Mouse (Mus musculus) midbrain, embryonic 11.5 days (tissue): ENCODE results near the gene Ttc23. TPM values are rescaled to one million over a fixed set of nuclear protein-coding genes. Genes with fewer than 3 reads are reported as not detected.

ENCODE experiments used
- ATAC-seq: fragments of 200-750 bp; cut with Nextera tagmentation; 2 replicates; pipeline ENCODE4 v1.8.0; 2017; ENCODE audit warnings: moderate TSS enrichment, moderate library complexity; ENCODE audit not compliant: low FRiP score
- DNase-seq: peaks from one replicate; pipeline ENCODE4 v3.0.0; 2015; ENCODE audit warnings: low spot score; ENCODE audit errors: missing footprints
- H3K27ac ChIP-seq: fragments of 300-500 bp; sonication (generic); 2 replicates; pipeline ENCODE4 v1.5.1; 2014; ENCODE audit warnings: low read depth, low read length
- H3K27me3 ChIP-seq: fragments of 300-500 bp; sonication (generic); 2 replicates; pipeline ENCODE4 v1.6.1; 2014; ENCODE audit warnings: mild to moderate bottlenecking, low read length, moderate library complexity, mixed read lengths; ENCODE audit not compliant: control insufficient read depth, insufficient read depth
- H3K36me3 ChIP-seq: fragments of 300-500 bp; sonication (generic); 2 replicates; pipeline ENCODE4 v1.6.1; 2014; ENCODE audit warnings: mild to moderate bottlenecking, low read length, moderate library complexity, mixed read lengths; ENCODE audit not compliant: control insufficient read depth, insufficient read depth
- H3K4me1 ChIP-seq: fragments of 300-500 bp; sonication (generic); 2 replicates; pipeline ENCODE4 v1.6.1; 2014; ENCODE audit warnings: low read length; ENCODE audit not compliant: control insufficient read depth, insufficient read depth
- H3K4me2 ChIP-seq: fragments of 300-500 bp; sonication (generic); 2 replicates; pipeline ENCODE4 v1.6.1; 2014; ENCODE audit warnings: mild to moderate bottlenecking, moderate library complexity
- H3K4me3 ChIP-seq: fragments of 300-500 bp; sonication (generic); 2 replicates; pipeline ENCODE4 v1.5.1; 2014; ENCODE audit warnings: low read depth, low read length
- H3K9ac ChIP-seq: fragments of 300-500 bp; sonication (generic); 2 replicates; pipeline ENCODE4 v1.6.1; 2014; ENCODE audit warnings: low read length
- H3K9me3 ChIP-seq: fragments of 300-500 bp; sonication (generic); 2 replicates; pipeline ENCODE4 v1.6.1; 2016; ENCODE audit warnings: low read length; ENCODE audit not compliant: control insufficient read depth
- WGBS: fragments of 180-500 bp; shearing (Covaris S2); extraction: QIAGEN DNeasy Blood & Tissue Kit; methylation state at CpG from one replicate; pipeline ENCODE4 v1.1.7; 2014; 5-methylcytosine and 5-hydroxymethylcytosine counted together
- polyA plus RNA-seq: library from polyadenylated mRNA; unstranded; fragments of >200 nt; fragmentation: Nextera tagmentation; extraction: Ambion mirVana; gene quantifications from 2 replicates; pipeline ENCODE4 v1.2.1, GENCODE M21; 2014

The Ttc23 gene
- polyA plus RNA-seq, 1 experiment from 2014 or later: 36.9 TPM

GRCm38 (mm10) chr7:67776636-67777305 lies 129.6 kb downstream of the Ttc23 start:
- H3K27ac ChIP-seq: no peak overlapping the region
- DNase-seq: peak; percentile 87

GRCm38 (mm10) chr7:67787861-67788260 lies 140.7 kb downstream of the Ttc23 start:
- no peak overlapping the region for H3K27ac ChIP-seq
- no peaks in the 10 kb centered on the region for H3K4me1 ChIP-seq
- DNase-seq: no peak
- ATAC-seq: no peak
- H3K4me3 ChIP-seq: no peak overlapping the region
- H3K9ac ChIP-seq: no peak overlapping the region
- H3K9me3 ChIP-seq: no peaks in the 10 kb centered on the region
- H3K4me2 ChIP-seq: no peak overlapping the region
- WGBS: 71% methylated on average over 2 of the region's 2 CpGs
- H3K36me3 ChIP-seq: no peaks in the 10 kb centered on the region
- H3K27me3 ChIP-seq: no peaks in the 10 kb centered on the region

More at GRCm38 (mm10) chr7:67776636-67777305, 129.6 kb downstream of the Ttc23 start:
- Histone ChIP-seq H3K9ac (no peak overlapping the region), H3K27me3 (no peaks in the 10 kb centered on the region), H3K4me3 (no peak overlapping the region), H3K4me1 (0 out of 2 replicates have a peak, but pooled peaks cover 3% of the 10 kb centered on the region), H3K9me3 (no peaks in the 10 kb centered on the region), H3K36me3 (no peaks in the 10 kb centered on the region), H3K4me2 (no peak overlapping the region)
- ATAC-seq: no peak
- WGBS: 34% methylated on average over 12 of the region's 12 CpGs

GRCm38 (mm10) chr7:67788713-67789112 lies 141.5 kb downstream of the Ttc23 start:
- DNase-seq: peak; percentile 97
- Histone ChIP-seq H3K9ac (no peak overlapping the region), H3K36me3 (no peaks in the 10 kb centered on the region), H3K27ac (no peak overlapping the region), H3K27me3 (no peaks in the 10 kb centered on the region), H3K4me2 (no peak overlapping the region), H3K4me3 (no peak overlapping the region), H3K4me1 (no peaks in the 10 kb centered on the region), H3K9me3 (no peaks in the 10 kb centered on the region)
- 15% methylated on average over 10 of the region's 10 CpGs for WGBS
- 0 out of 2 replicates have a peak, but pooled peaks have one; percentile 50 for ATAC-seq

- Histone ChIP-seq H3K9ac (no peak overlapping the region), H3K27ac (no peak overlapping the region), H3K36me3 (no peaks in the 10 kb centered on the region), H3K4me2 (no peak overlapping the region), H3K4me3 (no peak overlapping the region), H3K27me3 (no peaks in the 10 kb centered on the region), H3K9me3 (no peaks in the 10 kb centered on the region), H3K4me1 (no peaks in the 10 kb centered on the region)
- 60% methylated on average over 7 of the region's 7 CpGs for WGBS
- no peak for ATAC-seq
- DNase-seq: peak; percentile 69
These were observed 144.0 kb downstream of the Ttc23 start for GRCm38 (mm10) chr7:67791256-67791655.

GRCm38 (mm10) chr7:67793449-67793848 lies 146.2 kb downstream of the Ttc23 start:
- DNase-seq: peak; percentile 73
- H3K27me3 ChIP-seq: no peaks in the 10 kb centered on the region; the same call in 1 of the 2 replicates
- H3K4me1 ChIP-seq: no peaks in the 10 kb centered on the region
- H3K4me2 ChIP-seq: no peak overlapping the region
- WGBS: 68% methylated on average over 7 of the region's 7 CpGs
- H3K9ac ChIP-seq: no peak overlapping the region
- H3K4me3 ChIP-seq: no peak overlapping the region
- no peak overlapping the region for H3K27ac ChIP-seq
- no peaks in the 10 kb centered on the region for H3K9me3 ChIP-seq
- H3K36me3 ChIP-seq: no peaks in the 10 kb centered on the region
- no peak for ATAC-seq

GRCm38 (mm10) chr7:67797065-67797464 lies 149.9 kb downstream of the Ttc23 start:
- Histone ChIP-seq H3K27me3 (no peaks in the 10 kb centered on the region; the same call in 1 of the 2 replicates), H3K9ac (no peak overlapping the region), H3K27ac (no peak overlapping the region), H3K36me3 (no peaks in the 10 kb centered on the region), H3K4me3 (no peak overlapping the region), H3K4me2 (no peak overlapping the region), H3K4me1 (no peaks in the 10 kb centered on the region), H3K9me3 (no peaks in the 10 kb centered on the region)
- 33% methylated on average over 8 of the region's 8 CpGs for WGBS
- ATAC-seq (no peak), DNase-seq (peak; percentile 57)

GRCm38 (mm10) chr7:67798476-67798875 lies 151.3 kb downstream of the Ttc23 start:
- Histone ChIP-seq H3K27me3 (no peaks in the 10 kb centered on the region; the same call in 1 of the 2 replicates), H3K4me2 (no peak overlapping the region), H3K9me3 (no peaks in the 10 kb centered on the region), H3K4me1 (peaks cover under 1% of the 10 kb centered on the region; the same call in 1 of the 2 replicates), H3K4me3 (no peak overlapping the region), H3K27ac (no peak overlapping the region), H3K36me3 (no peaks in the 10 kb centered on the region), H3K9ac (no peak overlapping the region)
- DNase-seq (peak; percentile 12), ATAC-seq (no peak)
- 88% methylated on average over 4 of the region's 4 CpGs for WGBS

- ATAC-seq (no peak), DNase-seq (peak; percentile 10)
- H3K9me3 ChIP-seq: no peaks in the 10 kb centered on the region
- no peaks in the 10 kb centered on the region; the same call in 1 of the 2 replicates for H3K27me3 ChIP-seq
- H3K4me1 ChIP-seq: peaks cover 2% of the 10 kb centered on the region; the same call in 1 of the 2 replicates
- WGBS: 88% methylated on average over 6 of the region's 6 CpGs
- H3K36me3 ChIP-seq: no peaks in the 10 kb centered on the region
- no peak overlapping the region for H3K9ac ChIP-seq
- no peak overlapping the region for H3K4me3 ChIP-seq
- no peak overlapping the region for H3K4me2 ChIP-seq
- no peak overlapping the region for H3K27ac ChIP-seq
These were observed 153.3 kb downstream of the Ttc23 start for GRCm38 (mm10) chr7:67800547-67800946.

GRCm38 (mm10) chr7:67801022-67801421 lies 153.8 kb downstream of the Ttc23 start:
- H3K4me2 ChIP-seq: no peak overlapping the region
- no peaks in the 10 kb centered on the region for H3K9me3 ChIP-seq
- peaks cover 2% of the 10 kb centered on the region; the same call in 1 of the 2 replicates for H3K4me1 ChIP-seq
- 54% methylated on average over 4 of the region's 4 CpGs for WGBS
- ATAC-seq: no peak
- H3K9ac ChIP-seq: no peak overlapping the region
- DNase-seq: no peak
- no peaks in the 10 kb centered on the region; the same call in 1 of the 2 replicates for H3K27me3 ChIP-seq
- H3K4me3 ChIP-seq: no peak overlapping the region
- H3K27ac ChIP-seq: no peak overlapping the region
- H3K36me3 ChIP-seq: no peaks in the 10 kb centered on the region
